ENCODE assay signal across 8 mouse cellular contexts in genomic region chr14:20181466-20181921, GRCm38 (mm10). TPM values are rescaled to one million over a fixed set of nuclear protein-coding genes. Genes with fewer than 3 reads are reported as not detected.
DNase-seq lines count a peak whose midpoint lies in the region; ATAC-seq lines count a peak whose summit lies in the region.

Gene Kcnk5, minus strand, starts transcription at chr14:20181809.

- peak; percentile 89 for DNase-seq in CD4-positive helper T cell, adult 2 months (ENCODE audit: low read depth, low spot score)
- DNase-seq in c-Kit-positive CD71-negative TER-119-negative erythroid progenitor cells, embryonic 14.5 days (ENCODE audit: low read depth), result peak; percentile 80
- peak; percentile 92 for DNase-seq in forebrain, embryonic 10.5 days (ENCODE audit: extremely low spot score, low spot score)
- DNase-seq in kidney, postnatal 10 days, result peak; percentile 95
- peak; percentile 66 for DNase-seq in naive thymus-derived CD4-positive, alpha-beta T cell, adult 2 months (ENCODE audit: low read depth)

- peak within 1 kb of the TSS; percentile 68 for H3K9ac ChIP-seq in heart, embryonic 14.5 days (ENCODE audit: low read length)
- peak within 1 kb of the TSS; percentile 78 for H3K9ac ChIP-seq in liver, embryonic 12.5 days
- H3K9ac ChIP-seq in stomach, embryonic 14.5 days (replicated peaks; ENCODE audit: low read depth, low read length), result peak within 1 kb of the TSS; percentile 45

- peak within 1 kb of the TSS; percentile 74 for H3K4me3 ChIP-seq in forebrain, embryonic 10.5 days
- H3K4me3 ChIP-seq in heart, embryonic 14.5 days (ENCODE audit: control insufficient read depth in 1 of 2, insufficient read depth in 1 of 2, low read depth in 1 of 2, low read length in 2 of 2), result peak within 1 kb of the TSS; percentile 63 to 81
- H3K4me3 ChIP-seq in liver, embryonic 12.5 days, result peak within 1 kb of the TSS; percentile 70
- H3K4me3 ChIP-seq in stomach, embryonic 14.5 days (ENCODE audit: low read depth, low read length), result peak within 1 kb of the TSS; percentile 52

- H3K27me3 ChIP-seq in forebrain, embryonic 10.5 days (ENCODE audit: poor library complexity, severe bottlenecking), result no peaks in the 10 kb centered on the region; the same call in 1 of the 2 replicates
- H3K27me3 ChIP-seq in heart, embryonic 14.5 days (ENCODE audit: control insufficient read depth, insufficient read depth, low read length), result no peaks in the 10 kb centered on the region
- no peaks in the 10 kb centered on the region for H3K27me3 ChIP-seq in liver, embryonic 12.5 days (replicated peaks)
- H3K27me3 ChIP-seq in stomach, embryonic 14.5 days (ENCODE audit: control insufficient read depth, insufficient read depth, low read length), result no peaks in the 10 kb centered on the region

- no peaks in the 10 kb centered on the region for H3K9me3 ChIP-seq in forebrain, embryonic 10.5 days
- H3K9me3 ChIP-seq in heart, embryonic 14.5 days (ENCODE audit: control insufficient read depth, low read length), result no peaks in the 10 kb centered on the region
- no peaks in the 10 kb centered on the region for H3K9me3 ChIP-seq in liver, embryonic 12.5 days (replicated peaks)
- H3K9me3 ChIP-seq in stomach, embryonic 14.5 days (ENCODE audit: control insufficient read depth, low read depth, low read length), result no peaks in the 10 kb centered on the region

- peak within 1 kb of the TSS; percentile 90 for H3K27ac ChIP-seq in forebrain, embryonic 10.5 days
- no peak within 1 kb of the TSS for H3K27ac ChIP-seq in heart, embryonic 14.5 days (replicated peaks in 1 of 2; ENCODE audit: control insufficient read depth in 1 of 2, insufficient read depth in 1 of 2, low read depth in 2 of 2, low read length in 2 of 2)
- H3K27ac ChIP-seq in liver, embryonic 12.5 days, result peak within 1 kb of the TSS; percentile 77
- no peak within 1 kb of the TSS; the same call in 1 of the 2 replicates for H3K27ac ChIP-seq in stomach, embryonic 14.5 days (ENCODE audit: low read length)

- peak; percentile 87 for ATAC-seq in heart, embryonic 14.5 days (ENCODE audit: insufficient number of reproducible peaks, insufficient read depth, low FRiP score, low read depth)
- ATAC-seq in liver, embryonic 12.5 days, result peak; percentile 89
- ATAC-seq in stomach, embryonic 14.5 days (ENCODE audit: insufficient number of reproducible peaks, insufficient read depth, low FRiP score, low read depth), result peak; percentile 94

- whole genome bisulfite sequencing in forebrain, embryonic 10.5 days, result under 1% methylated on average over 36 of the region's 36 CpGs
- under 1% methylated on average over 36 of the region's 36 CpGs for WGBS in heart, embryonic 14.5 days
- under 1% methylated on average over 36 of the region's 36 CpGs for WGBS in liver, embryonic 12.5 days (ENCODE audit: insufficient replicate concordance)
- WGBS in stomach, embryonic 14.5 days, result 1% methylated on average over 36 of the region's 36 CpGs

- H3K4me1 ChIP-seq in forebrain, embryonic 10.5 days, result peaks cover 73% of the 10 kb centered on the region
- peaks cover 4 to 13% of the 10 kb centered on the region in 2 experiments; a peak in 3 of 4 replicates for H3K4me1 ChIP-seq in heart, embryonic 14.5 days (ENCODE audit: control insufficient read depth in 2 of 2, insufficient read depth in 2 of 2, low read length in 2 of 2)
- peaks cover 49% of the 10 kb centered on the region for H3K4me1 ChIP-seq in liver, embryonic 12.5 days
- H3K4me1 ChIP-seq in stomach, embryonic 14.5 days (ENCODE audit: control insufficient read depth, insufficient read depth, low read length), result peaks cover 10% of the 10 kb centered on the region; the same call in 1 of the 2 replicates

- peaks cover 8% of the 10 kb centered on the region; the same call in 1 of the 2 replicates for H3K36me3 ChIP-seq in forebrain, embryonic 10.5 days (replicated peaks)
- H3K36me3 ChIP-seq in heart, embryonic 14.5 days (ENCODE audit: control insufficient read depth, insufficient read depth, low read length), result no peaks in the 10 kb centered on the region
- H3K36me3 ChIP-seq in liver, embryonic 12.5 days, result peaks cover 13% of the 10 kb centered on the region
- no peaks in the 10 kb centered on the region for H3K36me3 ChIP-seq in stomach, embryonic 14.5 days (ENCODE audit: control insufficient read depth, insufficient read depth, low read length)

- H3K4me2 ChIP-seq in heart, embryonic 14.5 days (ENCODE audit: low read length), result peak within 1 kb of the TSS; percentile 94
- peak within 1 kb of the TSS; percentile 91 for H3K4me2 ChIP-seq in liver, embryonic 12.5 days
- H3K4me2 ChIP-seq in stomach, embryonic 14.5 days (replicated peaks; ENCODE audit: low read depth, low read length), result peak within 1 kb of the TSS; percentile 96

RNA-seq across cellular contexts. Expression of gene Kcnk5, which starts in this region (rescaled TPM):
- polyA plus RNA-seq in forebrain, embryonic 10.5 days (2016; fragmentation: Nextera tagmentation; extraction: Ambion mirVana), result 16.1 and 16.8 TPM in 2 replicates
- polyA plus RNA-seq in heart, embryonic 14.5 days (2014; fragmentation: Nextera tagmentation; extraction: Ambion mirVana), result 1.8 and 1.9 TPM in 2 replicates
- polyA plus RNA-seq in liver, embryonic 12.5 days (2016; fragmentation: Nextera tagmentation; extraction: Ambion mirVana), result 8.6 and 8.9 TPM in 2 replicates
- 5.5 and 6.7 TPM in 2 replicates for polyA plus RNA-seq in stomach, embryonic 14.5 days (2014; fragmentation: Nextera tagmentation; extraction: Ambion mirVana)

Comparison
In these comparisons a context has a peak if more than half of its experiments do, and no peak if none do; other contexts are left out.
1. H3K27ac ChIP-seq: peak in forebrain, embryonic 10.5 days (single experiment) and liver, embryonic 12.5 days (single experiment); none in heart, embryonic 14.5 days (0 of 2) and stomach, embryonic 14.5 days (single experiment).
2. Peak in every context shown above with its lines, with median percentiles within 50 percentile points of each other: DNase-seq, H3K4me3 ChIP-seq, ATAC-seq, H3K4me2 ChIP-seq and H3K9ac ChIP-seq.